Mouse (Mus musculus) heart, embryonic 10.5 days (tissue): ENCODE data around the gene Fmn2. TPM values are rescaled to one million over a fixed set of nuclear protein-coding genes. Genes with fewer than 3 reads are reported as not detected.

Experiments
- DNase-seq: peaks from one replicate; pipeline ENCODE4 v3.0.0-alpha.2; 2017; ENCODE audit warnings: low spot score
- H3K27ac ChIP-seq: fragments of 300-500 bp; sonication (generic); 2 replicates; pipeline ENCODE4 v1.5.1; 2016; ENCODE audit warnings: mild to moderate bottlenecking
- H3K27me3 ChIP-seq: fragments of 300-500 bp; sonication (generic); 2 replicates; pipeline ENCODE4 v1.6.1; 2016; ENCODE audit warnings: mild to moderate bottlenecking; ENCODE audit not compliant: poor library complexity, insufficient read depth, severe bottlenecking
- H3K36me3 ChIP-seq: fragments of 300-500 bp; sonication (generic); 2 replicates; pipeline ENCODE4 v1.6.1; 2016; ENCODE audit warnings: mild to moderate bottlenecking, moderate library complexity
- H3K4me1 ChIP-seq: fragments of 300-500 bp; sonication (generic); 2 replicates; pipeline ENCODE4 v1.6.1; 2016; ENCODE audit warnings: mild to moderate bottlenecking
- H3K4me3 ChIP-seq: fragments of 300-500 bp; sonication (generic); 2 replicates; pipeline ENCODE4 v1.5.1; 2016; ENCODE audit warnings: mild to moderate bottlenecking, moderate library complexity
- H3K9me3 ChIP-seq: fragments of 300-500 bp; sonication (generic); 2 replicates; pipeline ENCODE4 v1.6.1; 2016; ENCODE audit warnings: mild to moderate bottlenecking, moderate library complexity
- WGBS: fragments of 180-500 bp; shearing (Covaris S2); methylation state at CpG from one replicate; pipeline ENCODE4 v1.1.7; 2016; 5-methylcytosine and 5-hydroxymethylcytosine counted together
- polyA plus RNA-seq: library from polyadenylated mRNA; unstranded; fragments of >200 nt; fragmentation: Nextera tagmentation; extraction: Ambion mirVana; gene quantifications from 2 replicates; pipeline ENCODE4 v1.2.1, GENCODE M21; 2016

Gene Fmn2
- polyA plus RNA-seq, 1 experiment from 2014 or later: 0.50 TPM

GRCm38 (mm10) chr1:174568609-174569008 lies 67.0 kb downstream of the Fmn2 start:
- WGBS: 80% methylated on average over 3 of the region's 3 CpGs
- Histone ChIP-seq H3K4me1 (no peaks in the 10 kb centered on the region), H3K27me3 (no peaks in the 10 kb centered on the region), H3K27ac (no peak overlapping the region), H3K4me3 (no peak overlapping the region), H3K36me3 (no peaks in the 10 kb centered on the region), H3K9me3 (no peaks in the 10 kb centered on the region)
- no peak for DNase-seq

GRCm38 (mm10) chr1:174592420-174592980 lies 90.9 kb downstream of the Fmn2 start:
- no peak overlapping the region for H3K27ac ChIP-seq
- 60% methylated on average over 5 of the region's 5 CpGs for WGBS
- DNase-seq: no peak

GRCm38 (mm10) chr1:174594989-174595388 lies 93.4 kb downstream of the Fmn2 start:
- Histone ChIP-seq H3K9me3 (no peaks in the 10 kb centered on the region), H3K4me1 (peaks cover 7% of the 10 kb centered on the region; the same call in 1 of the 2 replicates), H3K36me3 (no peaks in the 10 kb centered on the region), H3K4me3 (no peak overlapping the region), H3K27me3 (no peaks in the 10 kb centered on the region), H3K27ac (no peak overlapping the region)
- no peak for DNase-seq
- 6% methylated on average over 4 of the region's 4 CpGs for WGBS

More at GRCm38 (mm10) chr1:174592420-174592980, 90.9 kb downstream of the Fmn2 start:
- Histone ChIP-seq H3K4me1 (no peaks in the 10 kb centered on the region), H3K9me3 (no peaks in the 10 kb centered on the region), H3K27me3 (no peaks in the 10 kb centered on the region), H3K36me3 (no peaks in the 10 kb centered on the region), H3K4me3 (no peak overlapping the region)

GRCm38 (mm10) chr1:174597495-174597894 lies 95.9 kb downstream of the Fmn2 start:
- DNase-seq: no peak

GRCm38 (mm10) chr1:174598226-174598625 lies 96.6 kb downstream of the Fmn2 start:
- H3K27me3 ChIP-seq: no peaks in the 10 kb centered on the region
- no peak overlapping the region for H3K4me3 ChIP-seq
- no peak overlapping the region for H3K27ac ChIP-seq
- H3K9me3 ChIP-seq: no peaks in the 10 kb centered on the region
- H3K36me3 ChIP-seq: no peaks in the 10 kb centered on the region
- 43% methylated on average over 6 of the region's 6 CpGs for WGBS
- no peak for DNase-seq
- peaks cover 7% of the 10 kb centered on the region; the same call in 1 of the 2 replicates for H3K4me1 ChIP-seq

More at GRCm38 (mm10) chr1:174597495-174597894, 95.9 kb downstream of the Fmn2 start:
- 27% methylated on average over 3 of the region's 3 CpGs for WGBS
- Histone ChIP-seq H3K36me3 (no peaks in the 10 kb centered on the region), H3K9me3 (no peaks in the 10 kb centered on the region), H3K27ac (no peak overlapping the region), H3K4me1 (peaks cover 7% of the 10 kb centered on the region; the same call in 1 of the 2 replicates), H3K4me3 (no peak overlapping the region), H3K27me3 (no peaks in the 10 kb centered on the region)

GRCm38 (mm10) chr1:174600041-174600440 lies 98.4 kb downstream of the Fmn2 start:
- no peak overlapping the region for H3K27ac ChIP-seq
- 84% methylated on average over 2 of the region's 2 CpGs for WGBS
- H3K9me3 ChIP-seq: no peaks in the 10 kb centered on the region
- peaks cover 7% of the 10 kb centered on the region; the same call in 1 of the 2 replicates for H3K4me1 ChIP-seq
- H3K4me3 ChIP-seq: no peak overlapping the region
- H3K27me3 ChIP-seq: no peaks in the 10 kb centered on the region
- no peak for DNase-seq
- H3K36me3 ChIP-seq: no peaks in the 10 kb centered on the region

GRCm38 (mm10) chr1:174600620-174601019 lies 99.0 kb downstream of the Fmn2 start:
- no peaks in the 10 kb centered on the region for H3K27me3 ChIP-seq
- WGBS: 57% methylated on average over 1 of the region's 1 CpGs
- no peaks in the 10 kb centered on the region for H3K9me3 ChIP-seq
- peak; percentile 83 for DNase-seq
- H3K27ac ChIP-seq: no peak overlapping the region
- peaks cover 7% of the 10 kb centered on the region; the same call in 1 of the 2 replicates for H3K4me1 ChIP-seq
- H3K36me3 ChIP-seq: no peaks in the 10 kb centered on the region
- H3K4me3 ChIP-seq: no peak overlapping the region

- H3K9me3 ChIP-seq: no peaks in the 10 kb centered on the region
- no peaks in the 10 kb centered on the region for H3K36me3 ChIP-seq
- no peak overlapping the region for H3K27ac ChIP-seq
- no peaks in the 10 kb centered on the region for H3K27me3 ChIP-seq
- DNase-seq: no peak
- H3K4me3 ChIP-seq: no peak overlapping the region
- H3K4me1 ChIP-seq: no peaks in the 10 kb centered on the region
- 67% methylated on average over 4 of the region's 4 CpGs for WGBS
Observed at GRCm38 (mm10) chr1:174617368-174617767, 115.7 kb downstream of the Fmn2 start.

GRCm38 (mm10) chr1:174621512-174621911 lies 119.9 kb downstream of the Fmn2 start:
- Histone ChIP-seq H3K9me3 (no peaks in the 10 kb centered on the region), H3K4me1 (no peaks in the 10 kb centered on the region), H3K4me3 (no peak overlapping the region), H3K27me3 (no peaks in the 10 kb centered on the region), H3K36me3 (no peaks in the 10 kb centered on the region), H3K27ac (no peak overlapping the region)
- 9% methylated on average over 1 of the region's 1 CpGs for WGBS
- DNase-seq: no peak

GRCm38 (mm10) chr1:174623054-174623453 lies 121.4 kb downstream of the Fmn2 start:
- H3K36me3 ChIP-seq: no peaks in the 10 kb centered on the region
- H3K4me3 ChIP-seq: no peak overlapping the region
- H3K4me1 ChIP-seq: no peaks in the 10 kb centered on the region
- no peak for DNase-seq
- H3K9me3 ChIP-seq: no peaks in the 10 kb centered on the region
- H3K27me3 ChIP-seq: no peaks in the 10 kb centered on the region
- no peak overlapping the region for H3K27ac ChIP-seq
- 26% methylated on average over 3 of the region's 3 CpGs for WGBS

GRCm38 (mm10) chr1:174630074-174630473 lies 128.4 kb downstream of the Fmn2 start:
- H3K4me3 ChIP-seq: no peak overlapping the region
- WGBS: 79% methylated on average over 1 of the region's 1 CpGs
- no peaks in the 10 kb centered on the region for H3K4me1 ChIP-seq
- no peak for DNase-seq
- no peaks in the 10 kb centered on the region for H3K36me3 ChIP-seq
- H3K27ac ChIP-seq: no peak overlapping the region
- H3K9me3 ChIP-seq: no peaks in the 10 kb centered on the region
- H3K27me3 ChIP-seq: no peaks in the 10 kb centered on the region

GRCm38 (mm10) chr1:174636291-174636690 lies 134.7 kb downstream of the Fmn2 start:
- no peak for DNase-seq
- no peaks in the 10 kb centered on the region for H3K27me3 ChIP-seq
- H3K27ac ChIP-seq: no peak overlapping the region
- H3K4me1 ChIP-seq: no peaks in the 10 kb centered on the region
- no peaks in the 10 kb centered on the region for H3K36me3 ChIP-seq
- 90% methylated on average over 4 of the region's 4 CpGs for WGBS
- H3K4me3 ChIP-seq: no peak overlapping the region
- no peaks in the 10 kb centered on the region for H3K9me3 ChIP-seq

- Histone ChIP-seq H3K27ac (no peak overlapping the region), H3K4me1 (no peaks in the 10 kb centered on the region), H3K27me3 (no peaks in the 10 kb centered on the region), H3K36me3 (no peaks in the 10 kb centered on the region), H3K4me3 (no peak overlapping the region), H3K9me3 (no peaks in the 10 kb centered on the region)
- no peak for DNase-seq
- WGBS: 88% methylated on average over 6 of the region's 6 CpGs
Observed at GRCm38 (mm10) chr1:174637564-174638085, 136.0 kb downstream of the Fmn2 start.

GRCm38 (mm10) chr1:174640901-174641300 lies 139.3 kb downstream of the Fmn2 start:
- Histone ChIP-seq H3K4me1 (no peaks in the 10 kb centered on the region), H3K4me3 (no peak overlapping the region), H3K27ac (no peak overlapping the region), H3K27me3 (no peaks in the 10 kb centered on the region), H3K36me3 (no peaks in the 10 kb centered on the region), H3K9me3 (no peaks in the 10 kb centered on the region)
- WGBS: 73% methylated on average over 1 of the region's 1 CpGs
- DNase-seq: no peak
